Mouse (Mus musculus) neutrophil, adult 5-6 weeks (primary cell): Measurements from ENCODE around the gene Nubp2. TPM values are rescaled to one million over a fixed set of nuclear protein-coding genes. Genes with fewer than 3 reads are reported as not detected.

Source experiments
- ATAC-seq: fragments of 151-379, 151-347 bp; 2 replicates; pipeline ENCODE4 v1.8.0; 2017; ENCODE audit warnings: mild to moderate bottlenecking, moderate TSS enrichment; ENCODE audit not compliant: insufficient number of reproducible peaks, poor library complexity, low FRiP score, severe bottlenecking; ENCODE audit errors: extremely low read depth
- total RNA-seq: library from RNA; stranded (forward); fragments of 200-1000 nt; gene quantifications from 2 replicates; pipeline ENCODE4 v1.2.3, GENCODE M21; 2017

Nubp2 gene
- 26.3 and 32.4 TPM in 2 replicates for total RNA-seq

DNA sequence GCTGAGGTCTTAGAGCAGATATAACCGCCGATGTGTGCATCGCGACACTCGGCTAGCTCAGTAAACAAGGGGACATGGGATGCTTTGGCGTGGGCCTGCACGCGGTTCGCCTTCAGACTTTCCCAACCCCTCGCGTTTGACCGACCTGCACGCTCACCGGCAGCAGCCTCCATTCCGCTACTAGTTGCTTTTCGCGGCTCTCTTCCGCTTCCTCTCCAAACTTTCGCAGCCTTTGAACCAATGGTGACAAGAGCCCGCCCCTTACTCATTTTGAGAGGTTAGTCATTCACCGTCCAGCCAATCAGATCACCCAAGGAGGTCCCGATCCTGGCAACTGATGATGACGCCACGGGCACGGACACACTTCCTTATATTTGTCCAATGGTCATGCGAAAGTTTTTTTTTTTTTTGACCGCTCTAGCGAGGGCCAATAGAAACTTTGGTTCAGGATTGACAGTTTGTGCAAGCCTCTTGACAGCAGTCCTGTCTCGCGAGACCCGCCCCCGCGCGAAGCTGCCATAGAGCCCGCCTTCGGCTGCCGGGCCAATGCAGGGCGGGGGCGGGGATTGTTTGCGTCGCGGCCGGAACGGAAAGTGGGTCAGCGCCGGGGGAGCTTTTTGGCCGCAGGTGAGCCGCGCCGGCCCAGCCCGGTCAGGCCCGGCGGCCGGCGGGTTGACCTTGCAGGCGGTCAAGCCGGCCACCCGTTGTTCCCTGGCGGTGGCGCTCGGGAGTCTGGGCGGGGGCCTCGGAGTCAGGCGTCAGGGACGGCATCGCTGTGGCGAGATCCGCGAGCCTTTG lies at the start of gene Nubp2, which contains the start of gene Spsb3:
TSS of gene Nubp2 (minus strand) at position 216 of the 798 bp plus-strand sequence.
TSS of gene Spsb3 (plus strand) at position 510 of the 798 bp plus-strand sequence.
- peak; percentile 93 for ATAC-seq

DNA sequence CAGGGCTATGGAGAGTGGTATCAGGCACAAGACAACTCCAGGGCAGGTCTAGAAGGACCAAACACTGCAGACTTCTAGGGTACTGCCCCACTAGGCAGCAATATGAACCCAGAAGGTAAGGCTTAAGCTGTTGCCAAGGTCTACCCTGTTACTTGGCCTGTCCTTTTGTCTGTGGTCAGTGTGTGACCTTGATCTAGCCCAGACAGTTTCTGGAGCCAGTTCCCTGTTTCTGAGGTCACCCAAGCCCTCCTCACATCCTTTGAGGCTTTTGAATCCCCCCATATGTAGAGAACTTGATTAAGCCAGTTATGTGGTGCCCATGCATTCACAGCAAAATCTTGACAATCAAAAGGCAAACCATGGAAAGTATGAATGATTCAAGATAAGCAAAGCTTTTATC lies 49.5 kb upstream of the Nubp2 start:
- no peak for ATAC-seq

DNA sequence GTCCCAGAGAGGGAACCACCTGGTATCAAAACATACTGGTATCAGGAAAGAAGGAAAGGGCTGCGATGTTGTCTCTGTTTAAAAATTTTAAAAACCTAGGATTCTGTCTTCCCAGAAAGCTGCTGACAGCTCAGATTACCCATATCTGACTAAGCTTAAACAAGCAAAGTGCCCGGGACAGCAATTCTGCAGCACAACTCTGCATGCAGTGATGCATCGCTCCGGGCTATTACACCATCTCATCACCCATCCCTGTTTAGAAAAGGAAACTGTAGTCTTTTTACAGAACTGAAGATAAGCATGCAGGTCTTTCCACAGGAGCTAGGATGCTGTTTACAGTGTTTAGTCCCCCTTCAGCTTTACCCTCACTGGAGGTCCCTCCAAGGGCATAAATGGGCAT lies 48.8 kb upstream of the Nubp2 start:
- ATAC-seq = no peak

DNA sequence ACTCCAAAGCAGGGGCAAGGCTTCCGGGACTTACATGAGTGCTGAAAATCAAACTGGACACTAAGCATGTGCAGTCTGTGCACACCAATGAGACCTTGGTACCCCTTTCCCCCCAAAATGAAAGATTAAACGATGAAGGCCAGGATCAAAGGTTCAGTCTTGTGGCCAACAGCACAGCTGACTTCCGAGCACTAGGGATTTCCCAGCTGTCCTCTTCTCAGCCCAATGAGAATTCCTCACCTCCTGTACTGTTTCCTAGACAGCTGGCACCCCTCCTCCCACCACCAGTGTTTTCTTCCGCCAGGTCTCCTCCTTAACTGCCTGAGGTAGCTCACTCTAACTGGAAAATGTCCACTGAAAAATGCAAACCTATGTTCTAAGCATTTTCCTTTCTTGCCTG lies 47.0 kb upstream of the Nubp2 start:
- ATAC-seq = no peak

DNA sequence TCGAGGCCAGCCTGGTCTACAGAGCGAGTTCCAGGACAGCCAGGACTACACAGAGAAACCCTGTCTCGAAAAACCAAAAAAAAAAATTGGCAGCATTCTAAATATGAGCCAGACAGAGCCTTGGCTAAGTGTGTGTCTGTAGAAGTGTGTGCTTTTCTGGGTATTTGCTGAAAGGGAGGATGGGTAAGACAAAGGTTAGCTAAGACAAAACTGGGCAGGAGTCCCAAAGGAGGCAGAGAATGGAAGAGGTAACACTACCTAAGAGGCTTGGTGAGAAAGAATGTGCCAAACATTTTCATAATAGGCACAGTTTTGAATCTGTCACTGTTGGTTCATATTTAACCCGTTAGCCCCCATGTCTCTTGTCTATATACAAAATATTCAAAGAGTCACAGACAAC lies 46.3 kb upstream of the Nubp2 start:
- no peak for ATAC-seq

DNA sequence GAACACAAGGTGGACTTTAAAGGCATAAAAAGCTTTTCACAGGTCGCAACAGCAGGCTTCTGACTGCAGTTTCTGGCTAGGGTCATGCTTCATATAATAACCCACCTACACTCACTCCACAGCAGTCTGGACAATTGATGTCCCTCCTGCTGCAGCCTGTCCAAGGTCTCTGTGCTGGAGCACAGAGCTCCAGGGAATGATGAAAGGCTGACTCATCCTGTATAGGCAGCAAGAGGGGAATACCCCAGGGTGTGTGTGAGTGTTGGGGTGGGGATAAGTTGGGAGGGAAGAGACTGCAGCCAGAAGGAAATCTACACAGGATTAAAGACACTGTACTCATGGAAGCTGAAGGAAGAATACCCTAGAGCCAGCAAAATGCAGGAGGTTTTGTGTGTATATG lies 43.4 kb upstream of the Nubp2 start:
- no peak for ATAC-seq

DNA sequence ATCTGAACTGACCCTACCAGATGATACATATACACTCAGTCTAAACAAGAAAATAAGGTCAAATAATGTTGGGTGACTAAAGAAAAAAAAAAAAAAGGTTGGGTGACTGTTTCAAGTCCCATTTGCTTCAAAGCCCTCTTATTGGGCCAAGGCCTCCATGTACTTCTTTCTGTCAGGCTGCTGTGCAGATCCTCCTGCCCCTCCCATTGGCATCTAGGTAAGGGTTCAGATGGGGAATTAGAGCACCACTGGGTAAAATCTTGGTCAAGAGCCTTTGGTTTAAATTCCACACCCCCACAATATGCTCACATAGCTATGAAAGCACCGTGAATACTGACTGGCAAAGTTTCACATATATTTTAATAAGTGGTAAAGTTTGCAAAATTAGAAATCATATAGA lies 37.1 kb upstream of the Nubp2 start:
- ATAC-seq = no peak

DNA sequence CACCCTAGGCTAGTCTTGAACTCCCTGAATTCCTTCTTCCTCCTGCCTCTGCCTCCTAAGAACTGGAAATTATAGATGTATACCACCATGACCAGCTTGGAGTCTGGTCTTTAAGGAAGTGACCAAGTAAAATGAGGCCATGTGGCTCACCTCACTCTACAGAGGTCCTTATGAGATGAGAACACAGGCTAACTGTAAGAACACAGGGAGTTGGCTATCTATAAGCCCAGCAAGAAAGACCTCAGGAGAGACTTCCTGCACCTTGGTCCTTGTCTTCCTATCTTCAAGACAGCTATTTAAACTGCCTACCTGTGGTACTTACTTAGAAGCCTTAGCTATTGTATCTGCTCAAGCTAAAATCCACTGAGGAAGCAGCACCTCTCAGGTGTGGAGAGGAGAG lies 27.8 kb upstream of the Nubp2 start:
- no peak for ATAC-seq

DNA sequence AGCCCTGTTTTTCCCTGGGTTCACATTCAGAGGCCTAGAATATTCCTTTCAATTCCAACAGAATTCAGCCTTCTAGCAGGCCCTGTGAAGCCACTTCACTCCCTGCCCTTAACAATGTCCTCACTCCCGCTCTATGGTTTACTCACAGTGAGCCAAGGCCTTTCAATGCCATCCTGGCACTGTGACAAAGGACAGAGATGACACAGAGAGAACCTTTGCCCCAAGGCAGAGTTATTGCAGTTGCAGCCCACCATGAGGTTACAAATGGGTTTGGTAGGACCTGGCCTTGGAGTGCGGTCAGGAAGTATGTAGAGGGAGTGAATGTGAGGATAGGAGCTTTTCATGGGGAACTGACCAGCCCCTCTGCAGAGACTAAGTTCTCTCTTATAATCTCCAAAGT lies 21.4 kb upstream of the Nubp2 start:
- no peak for ATAC-seq

DNA sequence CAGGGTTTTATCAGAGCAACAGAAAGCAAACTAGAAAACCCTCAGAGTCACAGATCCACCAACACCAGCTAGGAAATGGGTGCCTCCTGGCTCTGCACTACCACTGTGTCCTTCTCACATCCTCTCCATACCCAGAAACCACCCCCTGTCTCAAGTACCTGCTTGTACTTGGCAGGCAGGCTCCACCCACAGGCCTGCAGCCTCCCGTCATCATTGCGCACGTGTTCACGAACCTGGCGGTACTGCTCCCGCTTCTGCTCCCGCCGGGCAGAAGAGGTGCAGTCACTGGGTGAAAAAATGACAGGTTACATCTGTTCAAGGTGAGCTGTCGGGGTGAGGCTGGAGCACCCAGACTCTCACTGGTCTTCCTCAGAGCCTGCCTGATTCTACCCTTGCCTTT lies 17.6 kb upstream of the Nubp2 start:
- no peak for ATAC-seq

DNA sequence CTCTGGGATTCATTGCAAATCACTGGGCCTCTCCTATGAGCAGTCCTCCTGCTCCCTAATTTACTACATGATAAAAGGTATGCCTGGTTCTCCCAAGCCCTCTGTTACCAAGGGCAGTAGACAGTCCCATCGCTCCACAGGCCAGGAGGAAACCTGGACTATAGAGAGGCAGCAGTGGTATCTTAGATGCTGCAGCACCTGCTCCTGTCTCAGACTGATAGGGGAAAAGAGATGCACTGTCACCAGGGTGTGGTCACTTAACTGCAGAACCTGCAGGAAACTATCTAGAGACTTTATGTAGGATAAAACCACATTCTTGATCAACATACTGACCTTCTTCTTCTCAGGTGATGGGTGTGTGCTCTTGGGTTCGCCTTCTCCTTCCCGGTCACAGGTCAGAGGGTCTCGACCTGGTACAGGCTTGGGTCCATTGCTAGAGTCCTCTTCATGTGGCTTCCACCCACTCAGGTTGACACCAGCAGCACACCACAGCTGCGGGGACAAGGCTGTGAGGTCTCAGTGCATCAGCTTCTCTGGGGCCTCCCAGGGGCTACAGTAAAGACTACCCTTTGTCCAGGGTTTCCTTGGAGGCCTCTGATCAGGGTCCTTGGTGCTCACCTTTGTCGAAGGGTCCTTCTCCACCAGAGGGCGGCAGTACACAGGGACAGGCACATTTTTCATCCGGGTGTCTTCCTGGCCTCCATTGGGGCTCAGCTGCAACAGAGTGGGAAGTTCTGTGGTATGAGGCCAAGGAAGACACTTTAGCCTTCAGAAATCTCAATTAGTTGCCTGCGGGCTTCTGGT lies 16.7 kb upstream of the Nubp2 start:
- ATAC-seq = no peak

DNA sequence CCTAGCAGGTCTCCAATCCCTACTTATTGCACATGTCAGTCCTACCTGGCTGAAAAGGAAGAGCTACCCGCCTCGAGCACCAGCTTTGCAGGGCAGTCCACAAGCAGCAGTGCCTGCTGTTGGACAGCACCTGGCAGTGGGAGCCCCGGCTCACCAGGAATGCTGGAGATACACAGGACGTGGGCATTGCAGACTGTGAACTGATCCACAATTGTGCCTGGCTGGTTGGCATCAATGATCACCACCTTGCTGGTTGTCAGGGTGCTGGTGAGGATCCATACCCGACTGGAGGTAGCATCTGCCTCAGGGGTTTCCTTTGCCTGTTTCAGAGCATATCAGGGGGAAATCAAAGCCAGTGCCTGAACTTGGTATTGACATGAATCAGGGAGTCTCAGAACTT lies 16.0 kb upstream of the Nubp2 start:
- no peak for ATAC-seq

DNA sequence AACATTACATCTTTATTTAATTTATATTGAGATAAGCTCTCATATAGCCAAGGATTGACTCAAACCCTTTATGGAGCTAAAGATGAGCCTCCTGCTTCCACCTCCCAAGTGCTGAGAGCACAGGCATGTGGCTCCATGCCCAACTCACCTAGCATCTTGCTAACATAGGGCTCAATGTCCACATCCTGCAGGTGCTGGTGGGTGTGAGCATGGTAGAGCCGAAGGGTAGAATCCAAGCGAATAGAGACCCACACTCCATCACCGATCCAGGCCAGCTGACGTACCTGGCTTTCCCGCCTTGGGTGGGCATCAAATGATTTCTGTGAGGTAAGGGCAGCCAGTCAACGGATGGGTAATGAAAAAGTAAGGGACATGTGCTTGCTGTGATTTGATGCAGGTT lies 13.9 kb upstream of the Nubp2 start:
- ATAC-seq = no peak

DNA sequence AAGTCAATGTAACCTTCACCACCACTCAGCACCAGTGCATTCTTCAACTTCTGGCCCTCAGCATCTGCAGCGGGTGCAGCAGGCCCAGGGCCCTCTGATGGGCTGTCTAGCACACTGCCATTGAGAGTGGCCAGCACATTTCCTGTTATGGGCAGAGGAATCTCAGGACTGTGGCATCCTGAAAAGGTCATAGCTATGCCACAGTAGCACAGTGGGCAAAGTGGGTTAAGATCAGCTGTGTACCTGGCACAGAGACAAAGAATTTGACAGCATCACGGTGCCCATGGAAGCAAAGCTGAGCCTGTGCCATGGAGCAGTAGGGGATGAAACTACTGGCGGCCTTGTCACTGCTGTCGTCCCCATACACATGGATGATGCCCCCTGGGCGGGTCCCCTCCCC lies 13.0 kb upstream of the Nubp2 start:
- ATAC-seq = no peak

DNA sequence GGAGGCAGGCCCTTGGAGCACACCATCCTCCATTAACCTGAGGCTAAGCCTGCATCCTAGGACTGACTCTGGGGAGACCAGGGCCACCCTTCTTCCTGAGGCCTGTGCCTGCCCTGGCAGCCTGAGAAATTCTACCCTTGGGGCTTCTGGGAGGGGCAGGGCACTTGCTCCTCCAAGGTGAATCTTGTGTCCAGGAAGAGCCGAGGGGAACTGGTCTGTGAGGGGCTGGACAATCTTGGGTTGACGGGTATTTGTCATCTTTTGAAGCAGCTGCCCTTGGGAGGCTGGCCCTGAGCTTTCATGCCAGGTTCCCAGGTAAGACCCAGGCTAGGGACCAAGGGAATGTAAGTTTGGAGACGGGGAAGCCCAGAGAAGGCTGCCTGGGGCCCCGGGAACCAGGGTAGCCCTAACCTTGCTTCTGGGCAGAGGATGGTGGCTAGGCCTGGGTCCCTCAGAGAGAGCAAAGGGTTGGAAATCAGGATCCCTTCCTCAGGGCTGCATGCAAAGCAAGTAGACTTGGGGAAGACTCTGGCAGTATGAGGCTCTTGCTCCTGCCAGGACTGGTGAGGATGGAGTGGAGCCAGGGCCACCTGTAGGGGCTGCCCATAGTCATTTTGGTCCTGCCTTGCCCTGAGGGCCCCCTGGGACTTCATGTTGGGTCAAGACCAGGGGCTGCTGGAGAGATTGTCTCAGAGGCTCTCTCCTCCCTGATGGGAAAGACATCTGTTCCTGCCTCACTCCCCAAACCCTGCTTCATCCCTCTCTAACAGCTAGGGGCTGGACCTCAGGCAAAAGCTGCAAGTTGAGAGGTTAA lies 12.1 kb upstream of the Nubp2 start:
- ATAC-seq = no peak

DNA sequence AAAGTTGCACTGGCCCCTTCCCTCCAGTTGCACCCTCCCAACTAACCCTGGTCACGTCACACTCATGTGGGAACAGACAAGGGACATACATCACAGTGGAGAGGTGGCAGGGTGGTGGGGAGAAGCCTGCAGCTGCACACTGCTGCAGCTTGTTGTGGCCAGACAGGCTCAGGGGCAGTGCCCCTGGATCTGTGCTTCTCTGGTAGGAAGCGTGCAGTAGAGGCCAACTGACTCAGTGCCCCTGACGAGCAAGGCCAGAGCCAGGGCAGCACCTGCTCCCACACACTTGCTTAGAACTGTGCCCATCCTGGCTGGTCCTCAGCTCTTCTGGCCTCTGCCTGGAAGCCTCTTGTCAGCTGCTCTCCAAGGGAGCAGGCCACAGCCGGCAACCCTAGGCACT lies 11.5 kb upstream of the Nubp2 start:
- ATAC-seq = no peak

DNA sequence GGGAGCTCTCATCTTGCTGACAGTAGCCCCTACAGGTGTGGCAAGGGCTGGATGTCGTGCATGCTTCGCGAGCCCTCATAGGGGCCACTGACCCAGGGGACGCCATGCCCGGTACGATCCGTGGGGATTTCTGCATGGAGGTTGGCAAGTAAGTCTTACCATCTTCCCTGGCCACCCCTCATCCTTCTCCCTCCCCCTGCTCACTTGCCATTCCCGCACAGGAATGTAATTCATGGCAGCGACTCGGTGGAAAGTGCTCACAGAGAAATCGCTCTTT lies 10.8 kb upstream of the Nubp2 start:
- ATAC-seq = no peak

DNA sequence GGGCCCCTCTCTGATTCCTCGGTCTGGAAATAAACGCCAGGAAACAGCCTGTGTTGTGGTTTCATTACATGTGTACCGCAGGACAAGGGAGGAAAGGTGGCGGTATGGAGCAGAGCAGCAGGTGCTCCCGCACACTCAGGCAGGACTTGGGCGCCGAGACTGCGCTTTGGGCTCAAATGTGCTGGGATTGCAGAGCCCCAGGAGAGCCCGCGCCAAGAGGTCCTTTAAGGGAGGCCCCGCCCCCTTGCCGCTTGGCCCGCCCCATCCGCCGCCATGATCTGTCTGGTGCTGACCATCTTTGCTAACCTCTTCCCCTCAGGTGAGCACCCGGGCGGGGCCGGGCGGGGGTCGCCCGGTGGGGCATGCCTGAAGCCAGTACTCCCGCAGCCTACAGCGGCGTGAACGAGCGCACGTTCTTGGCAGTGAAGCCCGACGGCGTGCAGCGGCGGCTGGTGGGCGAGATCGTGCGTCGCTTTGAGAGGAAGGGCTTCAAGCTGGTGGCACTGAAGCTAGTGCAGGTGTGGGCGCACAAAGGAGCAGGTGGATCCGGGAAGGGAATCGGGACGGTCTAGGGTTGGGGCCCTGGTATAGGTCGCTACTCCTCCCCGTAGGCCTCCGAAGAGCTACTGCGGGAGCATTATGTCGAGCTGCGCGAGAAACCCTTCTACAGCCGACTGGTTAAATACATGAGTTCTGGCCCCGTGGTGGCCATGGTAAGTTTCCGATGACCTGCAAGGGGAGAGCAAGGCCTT lies 10.3 kb upstream of the Nubp2 start, which contains the start of gene Nme3:
TSS of gene Nme3 (plus strand) at position 260 of the 752 bp plus-strand sequence.
- ATAC-seq = peak; percentile 42; the same call in 1 of the 2 replicates
